Mouse (Mus musculus): ENCODE measurements around the gene Gm4175.
"Not testable (repeated sequence)": the region's sequence is repeated elsewhere in the genome, so short reads cannot be mapped to it uniquely, and the experiment has no call there.

DNA sequence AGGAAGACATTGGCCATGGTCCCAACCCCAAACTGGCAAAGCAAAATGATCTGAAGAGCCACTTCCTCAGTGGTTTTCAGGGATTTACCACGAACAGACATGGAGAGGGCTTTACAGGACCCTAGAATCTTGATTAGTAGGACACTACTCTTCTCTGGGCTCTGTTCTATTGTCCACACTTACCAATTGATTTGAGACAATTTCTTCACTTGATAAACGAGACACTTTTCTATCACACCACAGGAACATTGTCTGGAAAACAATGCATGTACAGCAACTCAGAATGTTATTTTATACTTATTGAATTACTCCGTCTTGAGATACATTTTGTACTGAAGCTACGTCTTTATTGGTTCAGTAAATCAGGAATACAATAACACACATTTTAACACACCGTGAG is at the start of gene Gm4175:
- TF ChIP-seq CTCF (IDR thresholded peaks at IDR 0.05; ENCODE audit: low read depth, low read length); POLR2AphosphoS5 (IDR thresholded peaks at IDR 0.05; ENCODE audit: insufficient replicate concordance, low read depth, low read length); GATA1 (IDR thresholded peaks at IDR 0.05; ENCODE audit: borderline replicate concordance, low read length); TAL1 (conservative IDR thresholded peaks at IDR 0.05; ENCODE audit: low read depth, low read length); GATA2 (IDR thresholded peaks at IDR 0.05; ENCODE audit: borderline replicate concordance, low read depth, low read length): not testable (repeated sequence)
